Mouse (Mus musculus): ENCODE measurements around the gene Gm44511. TPM values are rescaled to one million over a fixed set of nuclear protein-coding genes. Genes with fewer than 3 reads are reported as not detected.
"Not testable (repeated sequence)": the region's sequence is repeated elsewhere in the genome, so short reads cannot be mapped to it uniquely, and the experiment has no call there.

The Gm44511 gene
- polyA plus RNA-seq, 1 experiment from 2014 or later, result not detected

DNA sequence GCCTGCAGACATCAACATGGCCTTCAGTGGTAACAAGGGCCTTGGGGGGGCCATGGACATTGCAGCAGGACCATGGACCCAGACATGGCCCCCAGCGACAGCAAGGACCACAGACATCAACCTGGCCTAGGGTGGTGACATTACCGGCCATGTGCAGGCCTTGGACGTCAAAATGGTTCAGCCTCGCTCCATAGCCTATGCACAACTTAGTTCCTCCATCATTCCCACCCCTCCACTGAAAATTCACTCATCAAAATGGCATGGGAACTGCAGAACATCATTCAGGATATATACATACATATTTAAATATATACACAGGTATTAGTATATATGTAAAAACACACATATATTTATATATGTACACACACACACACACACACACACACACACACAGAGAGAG lies 21.3 kb upstream of the Gm44511 start:
- no peak overlapping the region for H3K4me2 ChIP-seq
- H3K9ac ChIP-seq, result no peak overlapping the region
- H3K36me3 ChIP-seq (replicated peaks), result no peaks in the 10 kb centered on the region
- no peak overlapping the region for H3K4me3 ChIP-seq (replicated peaks)
- H3K27me3 ChIP-seq, result no peaks in the 10 kb centered on the region
- H3K9me3 ChIP-seq, result no peaks in the 10 kb centered on the region
- no peak overlapping the region for H3K27ac ChIP-seq
- H3K4me1 ChIP-seq, result peaks cover 4% of the 10 kb centered on the region
- ATAC-seq (ENCODE audit: low FRiP score), result no peak
- 92% methylated on average over 4 of the region's 4 CpGs for WGBS

DNA sequence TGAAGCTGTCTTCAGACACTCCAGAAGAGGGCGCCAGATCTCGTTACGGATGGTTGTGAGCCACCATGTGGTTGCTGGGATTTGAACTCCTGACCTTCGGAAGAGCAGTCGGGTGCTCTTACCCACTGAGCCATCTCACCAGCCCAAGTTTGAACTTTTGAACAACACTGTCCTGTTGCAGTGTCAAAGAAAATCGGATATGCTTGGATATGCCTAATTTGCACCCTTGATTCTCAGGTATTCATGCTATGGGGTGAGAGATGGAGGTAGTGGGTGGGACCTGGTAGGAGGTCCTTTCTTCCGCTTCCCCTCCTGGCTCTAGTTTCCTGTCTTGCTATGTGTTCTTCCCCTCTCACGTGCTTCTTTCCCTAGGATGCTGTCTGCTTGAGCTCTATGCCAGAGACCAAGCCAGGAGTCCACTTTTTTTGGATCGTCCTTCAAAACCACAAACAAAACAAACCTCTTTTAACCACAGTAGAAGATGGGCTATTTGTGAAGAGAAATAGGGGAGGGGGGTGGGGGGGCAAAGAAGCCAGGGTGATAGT lies 20.0 kb upstream of the Gm44511 start:
- WGBS, result 55% methylated on average over 8 of the region's 9 CpGs
- Histone ChIP-seq H3K9ac (no peak overlapping the region), H3K27me3 (no peaks in the 10 kb centered on the region), H3K4me2 (no peak overlapping the region), H3K4me1 (peaks cover 11% of the 10 kb centered on the region), H3K27ac (no peak overlapping the region), H3K4me3 (replicated peaks) (no peak overlapping the region), H3K36me3 (replicated peaks) (no peaks in the 10 kb centered on the region), H3K9me3 (no peaks in the 10 kb centered on the region)
- no peak for ATAC-seq (ENCODE audit: low FRiP score)

DNA sequence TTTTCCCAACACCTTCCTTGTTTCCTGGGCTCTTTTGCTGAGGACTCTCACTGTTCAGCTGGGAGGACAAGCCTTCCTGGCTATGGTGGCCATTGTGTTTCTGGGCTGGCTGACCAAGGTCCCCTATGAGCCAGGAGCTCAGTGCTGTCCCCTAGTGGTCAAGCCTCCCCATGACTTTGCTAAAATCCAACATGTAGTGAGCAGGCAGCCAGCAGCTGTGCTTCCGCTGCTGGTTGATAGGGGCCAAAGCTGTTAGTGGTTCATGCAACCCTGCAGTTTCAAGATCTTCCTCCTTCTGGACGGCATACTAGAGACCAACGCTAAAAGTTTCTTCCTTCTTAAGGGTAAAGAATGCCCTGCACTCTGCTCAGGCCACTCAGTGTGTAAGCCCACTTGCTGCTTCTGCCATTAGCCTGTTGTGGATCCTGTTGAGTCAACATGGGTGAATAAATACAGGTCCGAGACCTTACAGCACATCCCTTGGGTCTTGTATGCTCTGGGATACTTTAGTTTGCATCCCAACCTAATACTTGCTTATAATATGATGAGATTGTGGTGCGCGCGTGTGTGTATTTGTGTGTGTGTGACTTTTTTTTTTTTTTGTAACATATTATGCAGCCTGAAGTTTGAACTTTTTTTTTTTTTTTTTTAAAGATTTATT lies 19.3 kb upstream of the Gm44511 start:
- H3K9me3 ChIP-seq, result no peaks in the 10 kb centered on the region
- no peaks in the 10 kb centered on the region for H3K27me3 ChIP-seq
- WGBS, result 34% methylated on average over 7 of the region's 7 CpGs
- H3K9ac ChIP-seq, result no peak overlapping the region
- peaks cover 11% of the 10 kb centered on the region for H3K4me1 ChIP-seq
- H3K36me3 ChIP-seq (replicated peaks), result no peaks in the 10 kb centered on the region
- no peak overlapping the region for H3K4me2 ChIP-seq
- peak overlapping the region; percentile 19; the same call in 1 of the 2 replicates for H3K4me3 ChIP-seq (replicated peaks)
- ATAC-seq (ENCODE audit: low FRiP score), result peak; percentile 10
- H3K27ac ChIP-seq, result 0 out of 2 replicates have a peak overlapping the region, but pooled peaks have one; percentile 32

DNA sequence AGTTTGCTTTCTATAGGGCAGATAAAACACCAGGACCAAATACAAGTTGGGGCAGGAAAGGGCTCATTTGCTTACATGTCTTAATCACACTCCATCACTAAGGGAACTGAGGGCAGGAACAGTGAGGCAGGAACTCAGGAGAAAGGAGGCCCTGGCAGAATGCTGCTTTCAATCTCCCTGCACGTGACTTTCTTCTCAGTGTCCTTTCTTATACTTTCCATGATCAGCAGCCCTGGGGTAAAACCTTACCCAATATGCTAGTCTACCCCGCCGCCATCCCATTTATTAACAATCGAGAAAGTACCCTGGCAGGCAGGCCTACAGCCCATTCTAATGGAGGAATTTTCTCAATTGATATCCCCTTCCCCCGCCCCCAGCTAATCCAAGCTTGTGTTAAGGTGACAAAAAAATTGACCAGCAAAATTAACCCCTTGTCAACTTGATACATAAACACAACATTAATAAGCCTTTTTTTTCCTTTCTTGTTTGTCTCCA lies 18.5 kb upstream of the Gm44511 start:
- no peak overlapping the region for H3K9ac ChIP-seq
- H3K27ac ChIP-seq, result no peak overlapping the region
- no peak for ATAC-seq (ENCODE audit: low FRiP score)
- no peak overlapping the region; the same call in 1 of the 2 replicates for H3K4me2 ChIP-seq
- no peaks in the 10 kb centered on the region for H3K27me3 ChIP-seq
- peaks cover 15% of the 10 kb centered on the region for H3K4me1 ChIP-seq
- no peaks in the 10 kb centered on the region for H3K9me3 ChIP-seq
- H3K4me3 ChIP-seq (replicated peaks), result no peak overlapping the region
- WGBS, result 78% methylated on average over 5 of the region's 5 CpGs
- H3K36me3 ChIP-seq (replicated peaks), result no peaks in the 10 kb centered on the region

DNA sequence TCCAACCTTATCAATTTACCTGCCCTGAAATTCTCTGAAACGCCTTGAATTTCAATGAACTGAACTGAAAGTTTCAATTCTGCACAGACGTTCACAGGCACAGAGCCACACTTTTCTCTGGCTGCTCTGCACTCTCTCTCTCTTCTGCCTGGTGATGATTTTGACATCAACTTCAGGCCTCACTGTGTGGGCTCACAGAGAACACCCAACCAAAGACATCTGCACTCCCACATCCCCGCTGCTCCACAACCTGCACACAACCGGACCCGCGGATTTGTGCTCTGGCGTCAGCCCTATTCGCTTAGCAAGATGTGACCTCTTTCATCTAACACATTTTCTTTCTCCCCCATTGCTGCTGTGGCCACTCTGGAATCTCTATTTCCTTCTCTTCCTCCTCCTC lies 18.0 kb upstream of the Gm44511 start:
- Histone ChIP-seq H3K4me3 (replicated peaks) (peak overlapping the region; percentile 75), H3K36me3 (replicated peaks) (no peaks in the 10 kb centered on the region), H3K9ac (0 out of 2 replicates have a peak overlapping the region, but pooled peaks have one; percentile 14), H3K4me1 (peaks cover 16% of the 10 kb centered on the region), H3K27ac (no peak overlapping the region), H3K27me3 (no peaks in the 10 kb centered on the region), H3K9me3 (no peaks in the 10 kb centered on the region), H3K4me2 (peak overlapping the region; percentile 65)
- WGBS, result 37% methylated on average over 8 of the region's 8 CpGs
- no peak for ATAC-seq (ENCODE audit: low FRiP score)

DNA sequence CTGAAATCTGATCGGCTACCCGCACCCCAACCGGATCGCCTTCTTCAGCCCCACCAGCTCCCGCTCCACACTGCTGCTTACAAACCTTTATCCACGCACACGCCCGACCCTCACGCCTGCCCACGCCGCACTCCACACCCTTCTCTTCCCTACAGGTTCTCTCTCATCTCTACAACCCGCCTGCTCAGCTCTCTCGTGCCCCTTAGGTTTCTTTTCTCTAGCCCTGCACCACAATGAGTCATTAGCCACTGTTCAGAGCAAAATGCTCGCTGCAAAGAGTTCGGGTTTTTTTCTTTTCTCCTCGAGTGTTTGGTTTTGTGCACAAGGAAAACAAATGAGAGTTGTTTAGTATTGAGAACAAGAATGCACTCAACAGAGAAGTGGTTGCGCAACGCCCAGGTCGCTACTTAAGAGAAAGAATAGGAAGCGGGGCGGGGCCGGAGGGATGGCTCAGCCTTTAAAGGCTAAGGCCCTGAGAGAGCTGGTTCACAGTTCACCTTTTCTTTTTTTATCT lies 17.4 kb upstream of the Gm44511 start:
- peak; percentile 52 for ATAC-seq (ENCODE audit: low FRiP score)
- under 1% methylated on average over 22 of the region's 22 CpGs for WGBS
- Histone ChIP-seq H3K4me3 (replicated peaks) (peak overlapping the region; percentile 75), H3K27ac (peak overlapping the region; percentile 92), H3K9ac (peak overlapping the region; percentile 71), H3K27me3 (no peaks in the 10 kb centered on the region), H3K36me3 (replicated peaks) (no peaks in the 10 kb centered on the region), H3K9me3 (no peaks in the 10 kb centered on the region), H3K4me1 (peaks cover 16% of the 10 kb centered on the region), H3K4me2 (peak overlapping the region; percentile 65)

DNA sequence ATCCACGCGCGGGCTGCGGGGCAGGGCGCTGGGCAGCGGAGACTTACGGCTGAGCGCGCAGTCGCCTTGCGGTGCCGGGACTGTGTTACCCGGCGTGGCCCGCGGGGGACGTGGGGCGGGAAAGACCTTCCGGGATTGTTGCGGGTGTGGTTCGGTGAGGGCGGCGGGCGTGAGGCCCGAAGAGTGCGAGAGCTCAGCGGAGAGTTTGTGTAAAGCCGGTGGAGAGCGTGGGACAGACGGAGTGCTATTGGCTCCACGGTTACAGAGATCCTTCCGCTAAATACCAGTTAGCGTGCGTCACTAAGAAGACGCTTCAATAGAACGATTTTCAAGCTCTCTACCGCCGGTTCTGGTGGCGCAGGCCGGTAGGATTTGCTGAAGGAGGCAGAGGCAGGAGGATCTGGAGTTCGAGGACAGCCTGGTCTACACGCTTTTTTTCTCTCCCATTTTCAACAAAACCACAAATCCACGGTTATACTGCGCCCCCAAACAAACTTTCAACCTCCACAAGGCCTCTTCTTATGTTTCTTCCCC lies 16.9 kb upstream of the Gm44511 start:
- Histone ChIP-seq H3K27me3 (no peaks in the 10 kb centered on the region), H3K4me1 (peaks cover 16% of the 10 kb centered on the region), H3K9ac (peak overlapping the region; percentile 71), H3K4me3 (replicated peaks) (peak overlapping the region; percentile 75), H3K4me2 (peak overlapping the region; percentile 65), H3K27ac (peak overlapping the region; percentile 92), H3K36me3 (replicated peaks) (no peaks in the 10 kb centered on the region), H3K9me3 (no peaks in the 10 kb centered on the region)
- peak; percentile 80 for ATAC-seq (ENCODE audit: low FRiP score)
- under 1% methylated on average over 44 of the region's 44 CpGs for WGBS

DNA sequence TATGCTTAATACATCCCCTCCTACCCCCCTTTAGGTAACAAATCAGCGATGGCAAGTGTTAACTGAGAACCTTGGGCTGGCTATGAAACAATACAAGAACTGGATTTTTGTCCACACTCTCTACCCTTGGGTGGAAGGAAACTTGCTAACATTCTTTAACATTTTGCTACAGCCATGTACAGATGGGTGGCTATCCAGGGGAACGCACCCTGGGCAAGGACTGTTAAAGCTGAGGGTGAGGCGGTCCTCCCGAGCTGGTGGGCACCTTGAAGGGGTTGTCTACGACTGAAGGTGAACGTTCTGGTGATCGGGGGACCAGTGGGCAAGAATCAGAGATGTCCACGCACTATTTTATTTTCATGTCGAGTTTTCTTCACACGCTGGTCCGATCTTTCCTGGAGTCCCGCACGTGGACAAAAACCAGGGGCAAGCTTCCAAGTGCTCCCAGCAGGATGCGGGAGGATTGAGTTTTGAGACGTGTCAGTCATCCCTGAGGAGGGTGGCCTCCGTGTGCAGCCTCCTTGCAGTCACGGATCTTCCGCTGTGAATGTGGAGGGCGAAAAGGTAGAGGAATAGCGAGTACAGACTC lies 16.3 kb upstream of the Gm44511 start:
- Histone ChIP-seq H3K4me2 (peak overlapping the region; percentile 65), H3K4me1 (peaks cover 16% of the 10 kb centered on the region), H3K27me3 (no peaks in the 10 kb centered on the region), H3K4me3 (replicated peaks) (peak overlapping the region; percentile 75), H3K27ac (peak overlapping the region; percentile 92), H3K9me3 (no peaks in the 10 kb centered on the region), H3K36me3 (replicated peaks) (no peaks in the 10 kb centered on the region), H3K9ac (peak overlapping the region; percentile 67)
- WGBS, result under 1% methylated on average over 20 of the region's 20 CpGs
- ATAC-seq (ENCODE audit: low FRiP score), result no peak

DNA sequence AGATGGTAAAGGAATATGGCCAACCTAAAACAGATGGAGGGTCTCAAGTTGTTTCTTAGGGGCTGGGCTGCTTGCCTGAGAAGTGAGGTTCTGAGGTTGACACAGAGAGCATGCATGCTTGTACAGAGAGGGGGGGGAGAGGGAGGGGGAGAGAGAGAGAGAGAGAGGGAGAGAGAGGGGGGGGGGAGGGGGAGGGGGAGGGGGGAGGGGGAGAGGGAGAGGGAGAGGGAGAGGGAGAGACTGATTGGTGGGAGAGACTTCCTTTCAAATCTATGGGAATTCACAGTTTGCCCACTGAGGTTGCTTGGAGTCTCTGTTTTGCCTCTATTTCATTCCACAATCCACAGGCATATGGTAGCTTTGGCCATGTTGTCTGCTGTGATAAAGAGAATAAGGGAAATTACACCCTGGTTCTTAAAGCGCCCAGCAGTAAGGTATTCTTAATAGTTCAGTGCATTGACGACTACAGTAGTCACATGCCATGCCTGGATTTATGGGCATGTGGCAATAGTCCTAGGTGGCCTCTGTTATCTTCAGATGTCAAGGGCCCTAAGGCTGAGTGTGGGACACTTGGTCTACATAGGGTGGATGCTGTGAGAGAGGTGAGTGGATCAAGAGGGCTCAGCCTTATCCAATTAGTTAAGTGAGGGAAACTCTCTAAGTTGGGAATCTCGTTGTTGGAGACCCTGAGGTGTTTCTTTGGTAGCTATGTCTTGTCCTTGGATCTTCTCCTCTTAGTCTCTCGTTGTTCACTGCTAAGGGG lies 15.4 kb upstream of the Gm44511 start:
- no peak for ATAC-seq (ENCODE audit: low FRiP score)
- Histone ChIP-seq H3K4me2 (peak overlapping the region; percentile 65), H3K4me1 (peaks cover 22% of the 10 kb centered on the region), H3K27ac (no peak overlapping the region), H3K36me3 (replicated peaks) (no peaks in the 10 kb centered on the region), H3K9ac (0 out of 2 replicates have a peak overlapping the region, but pooled peaks have one; percentile 67), H3K4me3 (replicated peaks) (peak overlapping the region; percentile 75), H3K27me3 (no peaks in the 10 kb centered on the region), H3K9me3 (no peaks in the 10 kb centered on the region)
- 42% methylated on average over 4 of the region's 4 CpGs for WGBS

DNA sequence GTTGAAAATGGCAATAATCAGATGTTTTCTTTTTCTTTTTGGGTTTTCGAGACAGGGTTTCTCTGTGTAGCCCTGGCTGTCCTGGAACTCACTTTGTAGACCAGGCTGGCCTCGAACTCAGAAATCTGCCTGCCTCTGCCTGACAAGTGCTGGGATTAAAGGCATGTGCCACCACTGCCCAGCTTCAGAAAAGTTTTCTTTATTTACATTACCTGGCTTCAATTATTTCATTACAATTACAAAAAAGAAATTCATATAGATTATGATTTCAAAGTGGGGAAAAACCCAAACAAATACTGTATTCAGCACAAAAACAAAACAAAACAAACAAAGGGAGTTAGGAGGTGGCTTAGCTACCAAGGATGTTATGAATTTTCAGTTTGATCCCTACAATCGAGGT lies 14.6 kb upstream of the Gm44511 start:
- H3K4me2 ChIP-seq, result not testable (repeated sequence)

DNA sequence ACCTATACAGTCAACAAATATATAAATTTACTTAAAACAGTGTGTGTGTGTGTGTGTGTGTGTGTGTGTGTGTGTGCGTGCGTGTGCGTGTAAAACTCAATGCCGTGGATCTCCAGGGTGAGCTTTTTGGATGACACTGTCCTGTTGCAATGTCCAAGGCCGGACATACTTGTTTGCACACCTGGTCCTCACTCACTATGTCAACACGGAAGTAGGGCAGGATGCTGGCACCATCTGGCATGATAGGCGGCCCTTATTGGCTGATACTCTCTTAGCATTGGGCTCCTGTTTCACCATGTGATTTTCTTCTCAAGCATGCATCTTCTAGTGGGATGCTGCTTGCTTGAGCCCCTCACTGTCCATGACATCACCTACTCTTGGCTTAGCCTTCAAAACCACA lies 13.8 kb upstream of the Gm44511 start:
- no peaks in the 10 kb centered on the region for H3K27me3 ChIP-seq
- peak overlapping the region; percentile 74 for H3K4me3 ChIP-seq (replicated peaks)
- no peaks in the 10 kb centered on the region for H3K36me3 ChIP-seq (replicated peaks)
- H3K9me3 ChIP-seq, result no peaks in the 10 kb centered on the region
- H3K27ac ChIP-seq, result no peak overlapping the region
- peak overlapping the region; percentile 63 for H3K4me2 ChIP-seq
- ATAC-seq (ENCODE audit: low FRiP score), result no peak
- peaks cover 18% of the 10 kb centered on the region for H3K4me1 ChIP-seq
- H3K9ac ChIP-seq, result no peak overlapping the region
- 79% methylated on average over 7 of the region's 7 CpGs for WGBS

More for the DNA sequence above, 14.6 kb upstream of the Gm44511 start:
- peaks cover 22% of the 10 kb centered on the region for H3K4me1 ChIP-seq
- ATAC-seq (ENCODE audit: low FRiP score); H3K4me3 ChIP-seq (replicated peaks); H3K9me3 ChIP-seq; H3K27me3 ChIP-seq; H3K36me3 ChIP-seq (replicated peaks); H3K27ac ChIP-seq; H3K9ac ChIP-seq: not testable (repeated sequence)
- 90% methylated on average over 3 of the region's 3 CpGs for WGBS
